Mouse (Mus musculus) midbrain, embryonic 14.5 days (tissue): ENCODE measurements at regions not wholly inside any gene's neighbourhood (a gene's known extent, or its start where the extent isn't known, plus 50 kb on each side); places are given as distances from the start of the nearest gene placed in this dataset.

Source experiments
- ATAC-seq: fragments of 200-750 bp; cut with Nextera tagmentation; 2 replicates; pipeline ENCODE4 v1.8.0; 2017; ENCODE audit warnings: moderate number of reproducible peaks, moderate library complexity; ENCODE audit not compliant: low FRiP score, low TSS enrichment
- DNase-seq: peaks from one replicate; pipeline ENCODE4 v3.0.0-alpha.2; 2015
- H3K27ac ChIP-seq: fragments of 300-500 bp; sonication (generic); replicated peaks from 2 replicates; pipeline ENCODE4 v1.5.1; 2014; ENCODE audit warnings: mild to moderate bottlenecking, low read depth, low read length, moderate library complexity
- H3K27me3 ChIP-seq: fragments of 300-500 bp; sonication (generic); 2 replicates; pipeline ENCODE4 v1.6.1; 2014; ENCODE audit warnings: low read length, control low read depth, mixed read lengths; ENCODE audit not compliant: control insufficient read depth, insufficient read depth
- H3K36me3 ChIP-seq: fragments of 300-500 bp; sonication (generic); 2 replicates; pipeline ENCODE4 v1.6.1; 2014; ENCODE audit warnings: low read length, control low read depth; ENCODE audit not compliant: control insufficient read depth, insufficient read depth
- H3K4me1 ChIP-seq: fragments of 300-500 bp; sonication (generic); 2 replicates; pipeline ENCODE4 v1.6.1; 2014; ENCODE audit warnings: mild to moderate bottlenecking, antibody characterized with exemption, low read length, control low read depth; ENCODE audit not compliant: control insufficient read depth, insufficient read depth
- H3K4me2 ChIP-seq: fragments of 300-500 bp; sonication (generic); 2 replicates; pipeline ENCODE4 v1.6.1; 2014; ENCODE audit warnings: mild to moderate bottlenecking, low read length, moderate library complexity
- H3K4me3 ChIP-seq: fragments of 300-500 bp; sonication (generic); replicated peaks from 2 replicates; pipeline ENCODE4 v1.5.1; 2014; ENCODE audit warnings: low read depth, low read length
- H3K9ac ChIP-seq: fragments of 300-500 bp; sonication (generic); replicated peaks from 2 replicates; pipeline ENCODE4 v1.6.1; 2014; ENCODE audit warnings: mild to moderate bottlenecking, low read length, moderate library complexity
- H3K9me3 ChIP-seq: fragments of 300-500 bp; sonication (generic); 2 replicates; pipeline ENCODE4 v1.6.1; 2016; ENCODE audit warnings: low read length, control low read depth, mixed read lengths; ENCODE audit not compliant: control insufficient read depth
- WGBS: fragments of 180-500 bp; shearing (Covaris S2); extraction: QIAGEN DNeasy Blood & Tissue Kit; methylation state at CpG from one replicate; pipeline ENCODE4 v1.1.7; 2014; 5-methylcytosine and 5-hydroxymethylcytosine counted together

DNA sequence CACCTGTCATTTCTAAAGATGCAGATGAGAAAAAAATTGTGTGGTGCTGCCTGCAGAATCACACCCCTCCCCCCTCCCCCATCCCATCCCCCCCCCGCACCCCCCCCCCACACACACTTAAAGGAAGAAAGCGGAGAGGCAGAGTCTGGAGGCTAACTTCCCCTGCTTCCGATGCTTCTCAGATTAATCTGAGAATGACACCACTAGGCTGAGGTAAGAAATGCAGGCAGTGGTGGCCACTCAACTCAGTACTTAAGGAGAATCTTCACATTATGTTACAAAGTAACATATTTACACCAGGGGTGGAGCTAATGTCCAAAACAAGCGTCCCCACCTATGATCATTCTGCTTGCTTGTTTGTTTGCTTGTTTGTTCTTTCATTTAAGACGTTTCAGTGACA is 309.4 kb downstream of the Setd4 start:
- no peak for ATAC-seq
- Histone ChIP-seq H3K9me3 (no peaks in the 10 kb centered on the region), H3K4me2 (no peak overlapping the region), H3K4me3 (no peak overlapping the region), H3K9ac (no peak overlapping the region), H3K4me1 (no peaks in the 10 kb centered on the region), H3K36me3 (no peaks in the 10 kb centered on the region), H3K27me3 (no peaks in the 10 kb centered on the region), H3K27ac (no peak overlapping the region)
- peak; percentile 24 for DNase-seq
- 38% methylated on average over 5 of the region's 5 CpGs for WGBS

DNA sequence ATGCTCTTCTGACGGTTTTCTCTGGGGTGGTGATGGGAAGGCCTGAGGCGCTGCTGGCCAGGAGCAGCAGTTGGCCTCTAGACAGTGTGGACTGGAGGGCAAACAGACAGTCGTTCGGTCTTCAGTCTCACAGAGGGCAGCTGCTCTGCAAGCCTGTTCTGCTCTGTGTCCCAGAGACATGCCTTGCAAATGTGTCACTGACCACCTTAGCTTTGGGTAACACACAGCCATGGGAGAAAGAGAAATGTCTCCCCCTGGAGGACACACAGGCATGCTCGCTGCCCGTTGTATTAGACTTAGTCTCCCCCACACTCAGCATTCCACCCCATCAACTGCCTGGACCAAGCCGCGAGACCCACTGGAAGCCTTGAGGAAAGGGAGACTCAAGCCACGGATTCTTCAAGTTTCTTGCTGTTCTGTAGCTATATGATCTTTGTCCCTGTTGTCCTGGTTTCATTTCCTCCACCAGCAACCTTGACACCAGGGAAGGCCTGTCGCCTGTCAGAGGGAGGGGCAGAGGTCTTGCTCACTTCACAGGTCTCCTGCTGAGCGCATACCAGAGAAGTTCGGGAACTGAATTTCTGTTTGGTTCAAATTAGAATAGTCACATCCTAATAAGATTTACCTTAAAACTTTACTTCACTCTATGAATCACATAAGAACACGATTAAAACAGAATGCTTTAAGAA is 310.8 kb downstream of the Setd4 start:
- H3K27me3 ChIP-seq: no peaks in the 10 kb centered on the region
- 31% methylated on average over 13 of the region's 13 CpGs for WGBS
- H3K9me3 ChIP-seq: no peaks in the 10 kb centered on the region

DNA sequence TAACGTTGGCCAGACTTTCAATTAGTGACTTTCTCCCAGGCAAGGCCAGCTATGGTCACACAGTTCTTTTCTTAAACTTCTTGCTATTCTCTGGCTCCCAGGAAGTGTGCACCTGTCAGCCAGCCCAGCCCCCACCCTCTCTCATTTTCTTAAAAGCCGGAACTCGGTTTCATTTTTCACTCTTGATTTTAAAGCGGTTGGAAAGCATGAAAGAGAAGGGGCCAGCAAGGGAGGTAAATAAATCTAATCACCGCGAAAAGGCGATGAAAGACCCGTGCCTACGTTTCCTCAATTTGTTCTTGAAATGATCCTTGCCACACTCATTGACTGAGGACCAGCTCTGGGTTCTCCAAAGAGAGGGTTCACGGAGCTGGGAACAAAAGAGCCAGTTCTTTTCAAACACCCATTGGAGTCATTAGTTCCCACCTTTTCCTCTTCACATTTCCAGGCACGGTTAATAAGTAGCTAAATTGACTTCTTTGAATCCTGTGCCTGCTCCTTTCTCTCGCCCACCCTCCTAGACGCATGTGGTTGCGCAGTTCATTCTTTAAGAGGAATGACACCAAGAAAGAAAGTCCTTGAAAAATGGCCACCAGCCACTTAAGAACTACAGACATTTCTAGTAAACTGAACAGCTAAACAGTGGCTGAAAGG is 311.6 kb downstream of the Setd4 start:
- no peak overlapping the region for H3K4me3 ChIP-seq
- H3K9me3 ChIP-seq: no peaks in the 10 kb centered on the region
- WGBS: 28% methylated on average over 14 of the region's 14 CpGs
- H3K9ac ChIP-seq: no peak overlapping the region
- ATAC-seq: no peak
- H3K4me2 ChIP-seq: no peak overlapping the region
- no peaks in the 10 kb centered on the region for H3K36me3 ChIP-seq
- no peaks in the 10 kb centered on the region for H3K4me1 ChIP-seq
- no peak for DNase-seq
- no peaks in the 10 kb centered on the region for H3K27me3 ChIP-seq
- no peak overlapping the region for H3K27ac ChIP-seq

More for the DNA sequence above, 310.8 kb downstream of the Setd4 start:
- Histone ChIP-seq H3K9ac (no peak overlapping the region), H3K36me3 (no peaks in the 10 kb centered on the region), H3K4me2 (no peak overlapping the region), H3K27ac (no peak overlapping the region), H3K4me3 (no peak overlapping the region), H3K4me1 (no peaks in the 10 kb centered on the region)
- peak; percentile 89 for DNase-seq
- ATAC-seq: peak; percentile 43; the same call in 1 of the 2 replicates

DNA sequence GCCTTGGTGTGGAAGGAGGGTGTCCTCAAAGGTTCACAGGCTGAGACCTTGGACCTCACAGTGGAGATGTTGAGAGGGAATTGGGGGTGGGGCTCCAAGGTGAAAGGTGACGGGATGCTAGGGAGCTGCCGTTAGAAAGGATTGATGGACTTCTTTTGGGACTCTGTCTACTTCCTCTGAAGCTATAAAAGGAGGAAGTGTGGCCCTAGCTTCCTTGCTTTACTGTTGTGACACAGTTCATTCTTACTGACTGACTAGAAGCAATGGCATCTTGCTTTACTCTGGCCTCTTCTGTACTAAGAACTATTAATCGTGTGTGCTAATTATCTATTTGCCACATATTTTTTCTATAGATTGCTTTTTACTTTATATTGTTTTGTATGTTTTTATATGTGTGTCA is 315.8 kb downstream of the Setd4 start:
- H3K4me1 ChIP-seq: no peaks in the 10 kb centered on the region

DNA sequence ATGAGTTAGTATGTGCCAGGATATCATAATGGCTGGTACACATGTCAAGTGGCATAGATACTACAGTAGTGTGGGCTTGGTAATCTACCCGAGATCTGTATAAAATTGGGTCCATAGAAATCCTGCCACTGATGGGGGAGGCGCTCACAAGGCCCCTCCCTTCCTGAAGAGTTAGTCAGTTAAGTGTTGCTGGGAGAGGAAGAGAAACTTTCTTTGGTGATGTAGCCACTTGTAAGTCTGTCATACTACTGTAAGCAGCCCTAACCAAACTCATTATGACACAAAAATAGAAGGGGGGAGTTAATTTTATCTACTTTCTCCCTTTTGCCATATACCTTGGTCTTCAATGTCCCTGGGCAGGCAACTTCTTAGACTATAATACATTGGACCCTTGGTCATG is 316.3 kb downstream of the Setd4 start:
- WGBS: 75% methylated on average over 2 of the region's 2 CpGs

More for the DNA sequence above, 315.8 kb downstream of the Setd4 start:
- Histone ChIP-seq H3K4me3 (no peak overlapping the region), H3K4me2 (no peak overlapping the region), H3K36me3 (no peaks in the 10 kb centered on the region), H3K9ac (no peak overlapping the region), H3K27me3 (no peaks in the 10 kb centered on the region), H3K9me3 (no peaks in the 10 kb centered on the region), H3K27ac (no peak overlapping the region)
- DNase-seq (no peak), ATAC-seq (no peak)
- 81% methylated on average over 3 of the region's 3 CpGs for WGBS

DNA sequence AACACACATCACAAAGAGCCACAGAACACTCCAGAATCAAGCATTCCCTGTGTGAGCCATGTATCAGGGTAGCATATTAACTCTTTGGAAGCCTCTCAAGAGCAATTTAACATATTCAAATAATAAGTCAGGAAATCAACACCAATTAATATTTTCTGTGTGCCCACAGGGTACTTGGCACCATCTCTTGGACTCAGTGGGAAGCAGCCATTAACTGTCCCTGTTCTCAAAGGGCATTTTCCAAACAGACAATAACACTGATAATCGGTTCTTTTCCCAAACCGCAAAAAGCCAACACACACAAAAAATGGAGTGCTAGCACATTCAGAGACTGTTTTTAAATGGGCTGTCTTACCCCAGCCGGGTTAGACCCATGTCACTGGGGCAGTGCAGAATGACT is 317.0 kb downstream of the Setd4 start:
- H3K9me3 ChIP-seq: no peaks in the 10 kb centered on the region
- H3K27me3 ChIP-seq: no peaks in the 10 kb centered on the region
- no peak overlapping the region for H3K27ac ChIP-seq
- ATAC-seq (no peak), DNase-seq (no peak)
- H3K9ac ChIP-seq: no peak overlapping the region
- H3K4me3 ChIP-seq: no peak overlapping the region
- no peaks in the 10 kb centered on the region for H3K4me1 ChIP-seq
- no peaks in the 10 kb centered on the region for H3K36me3 ChIP-seq
- no peak overlapping the region for H3K4me2 ChIP-seq
- 84% methylated on average over 3 of the region's 3 CpGs for WGBS

More for the DNA sequence above, 316.3 kb downstream of the Setd4 start:
- no peak overlapping the region for H3K4me3 ChIP-seq
- H3K9ac ChIP-seq: no peak overlapping the region
- no peak overlapping the region for H3K4me2 ChIP-seq
- no peaks in the 10 kb centered on the region for H3K4me1 ChIP-seq
- DNase-seq (no peak), ATAC-seq (no peak)
- no peak overlapping the region for H3K27ac ChIP-seq
- H3K9me3 ChIP-seq: no peaks in the 10 kb centered on the region
- H3K27me3 ChIP-seq: no peaks in the 10 kb centered on the region
- H3K36me3 ChIP-seq: no peaks in the 10 kb centered on the region

DNA sequence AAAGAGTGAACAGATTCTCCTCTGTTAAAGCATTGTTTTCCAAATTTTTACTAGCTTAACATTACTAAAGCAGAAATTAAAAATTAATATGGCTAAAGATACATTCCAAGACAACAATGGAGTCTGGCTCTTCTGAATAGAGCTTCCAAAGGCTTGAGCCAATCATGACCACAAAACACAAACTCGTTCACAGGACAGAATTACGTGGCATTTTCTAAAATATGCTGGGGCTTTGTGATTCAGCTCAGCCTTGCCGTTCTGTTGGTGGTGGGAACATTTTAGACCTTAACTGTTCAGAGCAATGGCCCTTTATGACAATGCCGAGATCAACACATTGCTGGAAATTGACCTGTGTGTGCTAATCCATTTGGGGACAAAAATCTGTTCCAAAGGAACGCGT is 318.7 kb downstream of the Setd4 start:
- H3K4me2 ChIP-seq: no peak overlapping the region
- H3K4me3 ChIP-seq: no peak overlapping the region
- no peaks in the 10 kb centered on the region for H3K9me3 ChIP-seq
- ATAC-seq: no peak
- no peak for DNase-seq
- H3K9ac ChIP-seq: no peak overlapping the region
- WGBS: 94% methylated on average over 6 of the region's 6 CpGs
- no peak overlapping the region for H3K27ac ChIP-seq
- no peaks in the 10 kb centered on the region for H3K36me3 ChIP-seq
- H3K27me3 ChIP-seq: no peaks in the 10 kb centered on the region
- H3K4me1 ChIP-seq: no peaks in the 10 kb centered on the region

DNA sequence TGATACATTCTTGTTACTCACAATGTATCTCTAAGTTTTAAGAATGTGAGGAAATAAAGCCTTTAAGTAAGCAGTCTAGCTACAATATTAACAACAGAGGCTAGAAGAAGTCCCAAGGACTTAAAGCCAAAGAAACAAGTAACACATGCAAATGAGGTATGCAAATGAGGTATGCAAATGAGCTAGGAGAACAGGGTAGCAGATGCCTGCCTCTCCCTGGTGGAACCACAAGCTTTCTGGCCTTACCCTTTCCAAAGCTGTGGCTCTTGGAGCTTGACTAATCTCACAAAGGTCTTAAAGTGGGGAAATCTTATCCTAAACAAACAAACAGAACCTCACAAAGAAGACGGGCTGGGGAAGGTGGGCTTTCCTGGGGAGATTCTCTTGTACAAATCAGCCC is 322.1 kb downstream of the Setd4 start:
- H3K36me3 ChIP-seq: no peaks in the 10 kb centered on the region
- DNase-seq (peak; percentile 55), ATAC-seq (no peak; the same call in 1 of the 2 replicates)
- H3K9me3 ChIP-seq: no peaks in the 10 kb centered on the region
- H3K27me3 ChIP-seq: no peaks in the 10 kb centered on the region
- H3K4me3 ChIP-seq: no peak overlapping the region
- H3K4me2 ChIP-seq: no peak overlapping the region
- 5% methylated on average over 1 of the region's 1 CpGs for WGBS
- H3K27ac ChIP-seq: no peak overlapping the region
- no peaks in the 10 kb centered on the region for H3K4me1 ChIP-seq
- no peak overlapping the region for H3K9ac ChIP-seq

DNA sequence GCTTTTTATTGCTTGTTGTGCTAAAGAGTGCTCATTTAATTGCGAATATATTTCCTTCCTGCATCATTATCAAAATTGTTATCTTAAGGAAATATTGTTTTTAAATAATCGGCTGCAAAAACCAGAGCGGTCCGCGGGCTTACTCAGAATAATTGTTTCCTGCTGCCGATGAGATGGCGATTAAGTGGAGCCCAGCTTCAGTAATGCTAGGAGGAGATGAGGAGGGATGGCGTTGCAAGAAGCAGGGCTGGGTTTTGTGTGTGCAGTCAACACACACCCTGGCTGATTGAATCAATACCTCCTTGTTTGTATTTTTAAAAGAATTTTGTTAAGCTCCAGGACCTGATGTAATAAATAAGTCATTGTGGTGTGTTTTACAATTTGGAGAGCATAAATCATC is 331.2 kb downstream of the Setd4 start:
- DNase-seq: peak; percentile 13
- Histone ChIP-seq H3K27me3 (no peaks in the 10 kb centered on the region), H3K4me2 (no peak overlapping the region), H3K27ac (no peak overlapping the region), H3K4me1 (no peaks in the 10 kb centered on the region), H3K4me3 (no peak overlapping the region), H3K36me3 (no peaks in the 10 kb centered on the region), H3K9ac (no peak overlapping the region), H3K9me3 (no peaks in the 10 kb centered on the region)
- WGBS: 71% methylated on average over 8 of the region's 8 CpGs
- ATAC-seq: no peak
